ENCODE assay signal across 15 mouse cellular contexts in the genomic region with DNA sequence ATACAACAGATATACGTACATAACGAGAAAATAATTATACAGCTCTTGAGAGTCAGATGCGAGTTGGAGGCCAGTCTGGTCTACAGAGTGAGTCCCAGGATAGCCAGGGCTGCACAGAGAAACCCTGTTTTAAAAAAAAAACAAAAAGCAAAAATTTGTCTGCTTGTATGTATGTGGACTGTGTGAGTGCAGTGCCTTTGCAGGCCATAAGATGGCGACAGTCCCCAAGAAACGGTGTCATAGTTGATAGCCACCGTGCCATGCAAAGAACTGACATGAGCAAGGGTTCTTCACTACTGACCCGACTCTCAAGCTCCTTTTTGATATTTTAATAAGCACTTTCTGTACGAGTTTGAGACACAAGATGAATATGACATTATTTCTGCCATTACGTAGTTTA. TPM values are rescaled to one million over a fixed set of nuclear protein-coding genes. Genes with fewer than 3 reads are reported as not detected.
A peak's percentile ranks its signal among the peaks of the same experiment; 100 is the strongest.
DNase-seq lines count a peak whose midpoint lies in the region; ATAC-seq and TF ChIP-seq lines count a peak whose summit lies in the region.
"Had no signal": no experiment of that assay in that cellular context is flagged by ENCODE, and none has a peak within 500 bp of the region (broad histone marks: within the 10 kb centered on the region; RNA-seq: fewer than 3 reads in every experiment).

No protein-coding gene starts in this region.

- H3K4me3 ChIP-seq in hindbrain, postnatal 0 days (ENCODE audit: low read length): no peak overlapping the region
- no peak overlapping the region for H3K4me3 ChIP-seq in hindbrain, embryonic 11.5 days (ENCODE audit: low read depth, low read length)
- no peak overlapping the region for H3K4me3 ChIP-seq in small intestine, adult 2 months (ENCODE audit: low read depth, low read length)
- H3K4me3 ChIP-seq: embryonic facial prominence, embryonic 12.5 days; heart, embryonic 13.5 days; hindbrain, embryonic 13.5 days; midbrain, embryonic 15.5 days had no signal

- POLR2A ChIA-PET in Patski (lab: Charles Lee): no interaction called here

- no peak overlapping the region for H3K9ac ChIP-seq in hindbrain, postnatal 0 days (replicated peaks; ENCODE audit: low read length)
- H3K9ac ChIP-seq in hindbrain, embryonic 11.5 days (ENCODE audit: low read depth, low read length): no peak overlapping the region
- H3K9ac ChIP-seq: embryonic facial prominence, embryonic 12.5 days; heart, embryonic 13.5 days; hindbrain, embryonic 13.5 days; midbrain, embryonic 15.5 days had no signal

- WGBS in hindbrain, postnatal 0 days: 97% methylated on average over 9 of the region's 9 CpGs
- WGBS in hindbrain, embryonic 11.5 days: 96% methylated on average over 9 of the region's 9 CpGs
- 96% methylated on average over 9 of the region's 9 CpGs for WGBS in small intestine, adult 2 months

- no peak for TF ChIP-seq POLR2A in small intestine, adult 2 months (IDR thresholded peaks at IDR 0.05; ENCODE audit: low read depth, low read length)

- H3K27ac ChIP-seq in hindbrain, postnatal 0 days: no peak overlapping the region
- H3K27ac ChIP-seq in hindbrain, embryonic 11.5 days (ENCODE audit: low read depth, low read length): no peak overlapping the region
- no peak overlapping the region for H3K27ac ChIP-seq in small intestine, adult 2 months (ENCODE audit: insufficient read depth, low read depth, low read length)
- H3K27ac ChIP-seq: embryonic facial prominence, embryonic 12.5 days; heart, embryonic 13.5 days; hindbrain, embryonic 13.5 days; midbrain, embryonic 15.5 days had no signal

- H3K36me3 ChIP-seq in hindbrain, postnatal 0 days (ENCODE audit: insufficient read depth, low read length): peaks cover 8% of the 10 kb centered on the region; the same call in 1 of the 2 replicates
- peaks cover 6% of the 10 kb centered on the region for H3K36me3 ChIP-seq in hindbrain, embryonic 11.5 days (ENCODE audit: control insufficient read depth, insufficient read depth, low read length)
- H3K36me3 ChIP-seq in small intestine, adult 2 months (ENCODE audit: control insufficient read depth, insufficient read depth, low read length): peaks cover 10% of the 10 kb centered on the region

- ATAC-seq in hindbrain, postnatal 0 days: no peak
- ATAC-seq in hindbrain, embryonic 11.5 days (ENCODE audit: low FRiP score): no peak
- no peak for ATAC-seq in Patski
- ATAC-seq in megakaryocyte, adult 5-6 weeks (ENCODE audit: poor library complexity, severe bottlenecking): no peak; the same call in 1 of the 2 replicates
- ATAC-seq: midbrain, embryonic 15.5 days had no signal

- no peak for DNase-seq in hindbrain, postnatal 0 days (ENCODE audit: low spot score)
- no peak for DNase-seq in hindbrain, embryonic 11.5 days (ENCODE audit: low spot score)
- DNase-seq in retina, embryonic 14.5 days (ENCODE audit: low spot score): peak; percentile 22
- no peak for DNase-seq in retina, postnatal 1 day
- no peak for DNase-seq in Patski (ENCODE audit: low read depth, low spot score)
- no peak for DNase-seq in urinary bladder, postnatal 4 days (ENCODE audit: low spot score in 2 of 2)
- DNase-seq: kidney, postnatal 25 days; lung, postnatal 14 days; right cerebral cortex, postnatal 14 days had no signal

- in situ Hi-C loops in Patski (cut with MboI; ENCODE audit: low pct_unique_long_range_greater_than_20kb): loop anchor here (25.0 kb wide), 1 partner anchor 781 kb away; no protein-coding TSS in a partner anchor

- CTCF ChIA-PET in Patski (lab: Charles Lee): interaction anchor here (1.4 kb wide), 1 partner anchor 216 kb away, joined by 3 read pairs; no protein-coding TSS in a partner anchor

- no peaks in the 10 kb centered on the region for H3K4me1 ChIP-seq in hindbrain, postnatal 0 days (ENCODE audit: insufficient read depth, low read length)
- H3K4me1 ChIP-seq in hindbrain, embryonic 11.5 days (replicated peaks; ENCODE audit: control insufficient read depth, insufficient read depth, low read length): no peaks in the 10 kb centered on the region
- H3K4me1 ChIP-seq in small intestine, adult 2 months (ENCODE audit: control insufficient read depth, insufficient read depth, insufficient read length, low read length): no peaks in the 10 kb centered on the region
- H3K4me1 ChIP-seq: embryonic facial prominence, embryonic 12.5 days; heart, embryonic 13.5 days; hindbrain, embryonic 13.5 days; midbrain, embryonic 15.5 days had no signal

- no peaks in the 10 kb centered on the region for H3K9me3 ChIP-seq in hindbrain, postnatal 0 days (ENCODE audit: low read length)
- no peaks in the 10 kb centered on the region for H3K9me3 ChIP-seq in hindbrain, embryonic 11.5 days (ENCODE audit: control insufficient read depth, low read length)
- H3K9me3 ChIP-seq: heart, embryonic 13.5 days; hindbrain, embryonic 13.5 days; midbrain, embryonic 15.5 days had no signal

- no peaks in the 10 kb centered on the region for H3K27me3 ChIP-seq in hindbrain, postnatal 0 days (ENCODE audit: insufficient read depth, low read length)
- no peaks in the 10 kb centered on the region for H3K27me3 ChIP-seq in hindbrain, embryonic 11.5 days (ENCODE audit: control insufficient read depth, insufficient read depth, low read length)
- no peaks in the 10 kb centered on the region for H3K27me3 ChIP-seq in Patski
- no peaks in the 10 kb centered on the region for H3K27me3 ChIP-seq in small intestine, adult 2 months (ENCODE audit: control insufficient read depth, insufficient read depth, low read length)
- H3K27me3 ChIP-seq: embryonic facial prominence, embryonic 12.5 days; heart, embryonic 13.5 days; hindbrain, embryonic 13.5 days; midbrain, embryonic 15.5 days had no signal

- peak; percentile 46 for TF ChIP-seq CTCF in hindbrain, postnatal 0 days (IDR thresholded peaks at IDR 0.05; ENCODE audit: low read depth)
- TF ChIP-seq CTCF in Patski (IDR thresholded peaks at IDR 0.05): peak; percentile 46
- TF ChIP-seq CTCF in small intestine, adult 2 months (IDR thresholded peaks at IDR 0.05; ENCODE audit: extremely low read depth, insufficient read length, insufficient replicate concordance, low read depth, low read length): peak; percentile 15; the same call in 1 of the 2 replicates

- H3K4me2 ChIP-seq in hindbrain, postnatal 0 days (ENCODE audit: low read depth, low read length): no peak overlapping the region
- no peak overlapping the region for H3K4me2 ChIP-seq in hindbrain, embryonic 11.5 days (replicated peaks; ENCODE audit: low read depth, low read length)
- H3K4me2 ChIP-seq: embryonic facial prominence, embryonic 12.5 days; heart, embryonic 13.5 days; hindbrain, embryonic 13.5 days; midbrain, embryonic 15.5 days had no signal

RNA-seq across cellular contexts. Expression of a gene that starts 10.2 kb away (rescaled TPM):
- total RNA-seq in hindbrain, postnatal 0 days (2014; rRNA removed): 119 and 142 TPM in 2 replicates
- polyA plus RNA-seq in hindbrain, postnatal 0 days (2015; fragmentation: Nextera tagmentation; extraction: Ambion mirVana): 117 and 118 TPM in 2 replicates
- 70.9 and 79.9 TPM in 2 replicates for polyA plus RNA-seq in hindbrain, embryonic 11.5 days (2014; fragmentation: Nextera tagmentation; extraction: Ambion mirVana)
- polyA plus RNA-seq in Patski (2021): 105 TPM
- polyA plus RNA-seq in small intestine, adult 2 months (2012; rRNA removed): 56.0 and 95.9 TPM in 2 replicates
- total RNA-seq in megakaryocyte, adult 5-6 weeks (2015): 19.6 and 20.9 TPM in 2 replicates
- 9.3 and 24.0 TPM in 2 replicates for total RNA-seq in megakaryocyte, adult 5-6 weeks (2017)
